Mouse (Mus musculus) cerebellum, adult 9-10 months (tissue): ENCODE data around the gene Rabggta.

ENCODE experiments used
- DNase-seq: peaks from one replicate; pipeline ENCODE4 v3.0.0; 2022

The Rabggta gene

GRCm38 (mm10) chr14:55681160-55682117 lies 40.6 kb downstream of the Rabggta start, which contains the start of gene Tinf2:
Gene Tinf2 (minus strand): TSS chr14:55681820.
- DNase-seq, result peak; percentile 98

GRCm38 (mm10) chr14:55677615-55678014 lies 44.4 kb downstream of the Rabggta start:
- no peak for DNase-seq

- peak; percentile 63 for DNase-seq
These were observed 49.4 kb downstream of the Rabggta start for GRCm38 (mm10) chr14:55672741-55673060.

- DNase-seq, result peak; percentile 94
These were observed 50.0 kb downstream of the Rabggta start, which contains the start of the genes Gmpr2 and Nedd8 for GRCm38 (mm10) chr14:55671833-55672740. Gene Gmpr2 (plus strand): TSS chr14:55671941. Gene Nedd8 (minus strand): TSS chr14:55672124.

GRCm38 (mm10) chr14:55671486-55671832 lies 50.6 kb downstream of the Rabggta start:
- DNase-seq, result no peak
